Mouse (Mus musculus): ENCODE measurements at regions not wholly inside any gene's neighbourhood (a gene's known extent, or its start where the extent isn't known, plus 50 kb on each side); places are given as distances from the start of the nearest gene placed in this dataset.

- TF ChIP-seq CTCF (IDR thresholded peaks at IDR 0.05) = no peak
- no peak for TF ChIP-seq EP300 (IDR thresholded peaks at IDR 0.05)
Measured at GRCm38 (mm10) chr17:85780477-85780876, 92.4 kb upstream of the Six2 start.

All from lung, postnatal 0 days (tissue).